Mouse (Mus musculus) limb, embryonic 12.5 days (tissue): ENCODE measurements at regions not wholly inside any gene's neighbourhood (a gene's known extent, or its start where the extent isn't known, plus 50 kb on each side); places are given as distances from the start of the nearest gene placed in this dataset.

ENCODE experiments used
- ATAC-seq: fragments of 200-750 bp; cut with Nextera tagmentation; 2 replicates; pipeline ENCODE4 v1.8.0; 2017; ENCODE audit warnings: low read depth, moderate TSS enrichment; ENCODE audit not compliant: insufficient number of reproducible peaks, insufficient read depth, low FRiP score, low TSS enrichment
- H3K27ac ChIP-seq: fragments of 300-500 bp; sonication (generic); 2 replicates; pipeline ENCODE4 v1.5.1; 2016; ENCODE audit warnings: mild to moderate bottlenecking, moderate library complexity
- H3K27me3 ChIP-seq: fragments of 300-500 bp; sonication (generic); 2 replicates; pipeline ENCODE4 v1.6.1; 2016; ENCODE audit warnings: mild to moderate bottlenecking, moderate library complexity
- H3K36me3 ChIP-seq: fragments of 300-500 bp; sonication (generic); 2 replicates; pipeline ENCODE4 v1.6.1; 2016; ENCODE audit warnings: mild to moderate bottlenecking, moderate library complexity
- H3K4me1 ChIP-seq: fragments of 300-500 bp; sonication (generic); replicated peaks from 2 replicates; pipeline ENCODE4 v1.6.1; 2016
- H3K4me2 ChIP-seq: fragments of 300-500 bp; sonication (generic); 2 replicates; pipeline ENCODE4 v1.6.1; 2016; ENCODE audit warnings: mild to moderate bottlenecking, moderate library complexity
- H3K4me3 ChIP-seq: fragments of 300-500 bp; sonication (generic); replicated peaks from 2 replicates; pipeline ENCODE4 v1.5.1; 2016; ENCODE audit warnings: mild to moderate bottlenecking
- H3K9ac ChIP-seq: fragments of 300-500 bp; sonication (generic); replicated peaks from 2 replicates; pipeline ENCODE4 v1.6.1; 2016; ENCODE audit warnings: mild to moderate bottlenecking, moderate library complexity
- H3K9me3 ChIP-seq: fragments of 300-500 bp; sonication (generic); 2 replicates; pipeline ENCODE4 v1.6.1; 2016; ENCODE audit warnings: mild to moderate bottlenecking, moderate library complexity
- WGBS: fragments of 180-500 bp; shearing (Covaris S2); methylation state at CpG from one replicate; pipeline ENCODE4 v1.1.7; 2016; 5-methylcytosine and 5-hydroxymethylcytosine counted together

DNA sequence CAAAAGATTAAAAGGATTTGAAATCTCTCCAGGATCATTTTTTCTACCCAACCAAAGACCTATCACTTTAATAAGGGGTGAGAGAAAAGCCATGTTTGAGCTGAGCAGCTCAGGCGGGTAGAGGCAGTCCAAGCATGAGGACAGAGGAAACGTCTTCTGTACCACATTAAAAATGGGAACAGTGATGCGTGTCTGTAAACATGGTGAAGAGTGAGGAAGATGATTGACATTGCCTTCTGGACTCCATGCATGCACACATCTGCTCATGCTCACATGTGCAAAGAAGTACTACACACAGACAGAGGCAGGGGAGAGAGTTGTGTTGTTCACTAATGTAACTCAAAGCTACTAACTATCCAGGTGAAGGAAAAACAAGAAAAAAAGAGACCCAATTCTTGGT is 243.4 kb upstream of the Htr2a start:
- Histone ChIP-seq H3K36me3 (no peaks in the 10 kb centered on the region), H3K9me3 (no peaks in the 10 kb centered on the region), H3K4me1 (0 out of 2 replicates have a peak, but pooled peaks cover 5% of the 10 kb centered on the region), H3K27me3 (no peaks in the 10 kb centered on the region), H3K9ac (no peak overlapping the region), H3K4me3 (no peak overlapping the region), H3K4me2 (no peak overlapping the region), H3K27ac (no peak overlapping the region)
- WGBS = 91% methylated on average over 3 of the region's 3 CpGs
- ATAC-seq = no peak

DNA sequence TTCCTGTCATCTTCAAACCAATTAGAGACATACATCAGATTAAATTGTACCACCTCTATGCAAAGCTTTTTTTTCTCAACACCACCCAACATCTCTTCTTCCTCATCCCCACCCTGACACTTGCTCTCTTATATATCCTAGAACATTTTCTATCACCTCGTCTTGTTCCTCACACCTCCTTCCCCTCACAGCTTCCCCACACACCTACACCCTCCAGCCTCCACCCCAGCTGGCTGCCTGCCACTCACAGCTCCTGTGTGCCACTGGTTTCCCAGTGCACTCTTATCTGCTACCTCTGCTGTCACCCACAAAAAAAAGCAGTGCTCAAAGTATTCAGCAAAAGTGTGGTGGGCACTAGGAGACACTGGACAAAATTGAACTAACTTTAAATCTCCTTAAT is 231.2 kb upstream of the Htr2a start:
- no peaks in the 10 kb centered on the region for H3K36me3 ChIP-seq
- H3K27me3 ChIP-seq = no peaks in the 10 kb centered on the region
- no peak for ATAC-seq
- H3K4me2 ChIP-seq = no peak overlapping the region
- H3K9ac ChIP-seq = no peak overlapping the region
- H3K27ac ChIP-seq = no peak overlapping the region
- no peaks in the 10 kb centered on the region for H3K9me3 ChIP-seq
- H3K4me1 ChIP-seq = no peaks in the 10 kb centered on the region
- H3K4me3 ChIP-seq = no peak overlapping the region
- WGBS = 63% methylated on average over 1 of the region's 1 CpGs

DNA sequence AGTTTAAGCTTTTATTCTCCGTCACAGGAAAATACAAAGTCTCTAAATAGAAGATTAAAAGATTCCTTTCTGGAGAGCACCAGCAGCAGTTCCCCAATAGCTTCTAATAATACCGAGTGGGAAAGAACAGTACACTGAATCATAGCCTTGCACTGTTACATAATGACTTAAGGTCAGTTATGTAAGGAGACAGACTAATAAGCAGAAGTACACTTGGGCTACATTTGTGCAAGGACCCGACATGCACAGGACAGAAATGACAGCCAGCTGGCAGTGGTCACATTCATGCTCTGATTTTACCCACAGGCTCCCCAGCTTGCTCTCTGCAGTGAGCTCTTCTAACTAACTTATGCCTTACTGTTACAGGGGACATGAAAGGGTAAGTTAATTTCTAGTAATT is 212.4 kb upstream of the Htr2a start:
- Histone ChIP-seq H3K9ac (no peak overlapping the region), H3K9me3 (0 out of 2 replicates have a peak, but pooled peaks cover 4% of the 10 kb centered on the region), H3K27me3 (no peaks in the 10 kb centered on the region), H3K4me2 (no peak overlapping the region), H3K4me1 (no peaks in the 10 kb centered on the region), H3K27ac (no peak overlapping the region), H3K4me3 (no peak overlapping the region), H3K36me3 (no peaks in the 10 kb centered on the region)
- WGBS = 85% methylated on average over 3 of the region's 3 CpGs
- ATAC-seq = no peak

DNA sequence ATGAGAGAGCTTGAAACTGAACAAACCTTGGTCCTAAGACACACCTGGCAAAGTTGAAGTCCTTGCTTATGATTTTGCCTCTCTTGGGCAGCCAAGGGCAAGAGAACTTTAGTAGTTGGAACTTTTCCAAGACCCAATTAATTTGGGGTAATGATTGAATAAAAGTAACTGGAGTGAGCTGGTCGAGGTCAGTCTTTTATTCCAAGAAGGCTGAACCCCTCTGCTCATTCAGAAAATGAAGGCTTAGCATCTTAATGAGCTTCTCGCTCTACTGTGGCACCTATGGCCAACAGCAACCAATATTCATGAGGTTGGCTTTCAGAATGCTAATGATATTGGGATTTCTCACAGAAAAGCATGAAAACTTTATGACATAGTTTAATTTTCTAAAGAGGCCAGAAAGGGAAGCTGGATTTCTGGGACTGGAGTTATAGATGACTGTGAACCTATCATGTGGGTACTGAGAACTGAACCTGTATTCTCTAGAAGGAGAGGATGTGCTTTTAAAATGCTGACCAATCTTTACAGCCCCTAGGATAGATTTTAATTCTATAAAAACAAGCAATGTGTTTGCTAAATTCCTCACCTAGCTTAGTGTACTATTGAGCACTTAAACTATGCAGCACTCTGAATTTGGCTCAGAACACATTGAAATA is 176.5 kb upstream of the Htr2a start:
- no peaks in the 10 kb centered on the region for H3K27me3 ChIP-seq
- ATAC-seq = no peak
- no peak overlapping the region for H3K27ac ChIP-seq
- no peak overlapping the region for H3K4me2 ChIP-seq
- no peaks in the 10 kb centered on the region for H3K9me3 ChIP-seq
- H3K4me3 ChIP-seq = no peak overlapping the region
- 66% methylated on average over 2 of the region's 2 CpGs for WGBS
- no peaks in the 10 kb centered on the region for H3K4me1 ChIP-seq
- H3K9ac ChIP-seq = no peak overlapping the region
- H3K36me3 ChIP-seq = no peaks in the 10 kb centered on the region

DNA sequence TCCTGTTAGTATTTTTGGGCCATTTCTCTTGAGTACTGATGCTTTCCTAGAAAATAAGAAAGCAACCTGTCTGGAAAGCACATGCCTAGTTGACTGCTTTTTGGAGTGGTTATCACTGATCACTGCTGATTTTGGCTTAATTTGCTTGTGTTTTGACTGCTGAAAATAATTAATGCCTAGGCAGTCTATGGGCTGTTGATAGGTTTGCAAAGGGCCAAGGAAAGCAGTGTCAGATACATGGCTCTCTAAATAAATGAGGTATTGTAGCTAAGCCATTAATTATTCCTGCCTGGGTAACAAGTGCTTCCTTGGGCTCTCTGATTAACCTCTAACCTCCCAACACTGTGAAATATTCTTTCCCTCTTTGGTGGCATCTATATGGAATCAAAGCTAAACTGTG is 145.1 kb upstream of the Htr2a start:
- H3K4me3 ChIP-seq = no peak overlapping the region
- H3K27ac ChIP-seq = no peak overlapping the region
- H3K36me3 ChIP-seq = no peaks in the 10 kb centered on the region
- no peaks in the 10 kb centered on the region for H3K4me1 ChIP-seq
- H3K4me2 ChIP-seq = no peak overlapping the region
- H3K9ac ChIP-seq = no peak overlapping the region
- no peaks in the 10 kb centered on the region for H3K27me3 ChIP-seq
- ATAC-seq = no peak
- no peaks in the 10 kb centered on the region for H3K9me3 ChIP-seq

DNA sequence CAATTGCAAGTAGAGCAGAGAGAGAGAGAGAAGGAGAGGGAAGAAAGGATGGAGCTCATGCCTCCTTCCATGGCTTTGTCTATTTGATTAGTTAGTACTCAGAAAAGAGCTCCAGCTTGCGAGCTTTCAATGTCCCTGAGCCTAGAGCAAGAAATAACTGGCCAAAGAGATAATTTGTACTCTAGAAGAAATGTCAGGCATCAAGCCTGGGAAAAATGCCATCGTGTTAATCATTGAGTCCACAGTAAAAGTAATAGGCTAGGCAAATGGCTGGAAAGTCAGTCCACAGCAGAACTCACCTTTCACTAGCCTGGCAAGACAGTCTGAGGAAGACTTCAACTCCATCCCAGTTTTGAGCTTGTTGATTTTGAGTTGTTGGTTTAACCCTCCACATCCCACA is 129.1 kb upstream of the Htr2a start:
- Histone ChIP-seq H3K9ac (no peak overlapping the region), H3K36me3 (no peaks in the 10 kb centered on the region), H3K27me3 (no peaks in the 10 kb centered on the region), H3K27ac (no peak overlapping the region), H3K4me2 (no peak overlapping the region), H3K9me3 (no peaks in the 10 kb centered on the region), H3K4me3 (no peak overlapping the region), H3K4me1 (no peaks in the 10 kb centered on the region)
- 85% methylated on average over 2 of the region's 2 CpGs for WGBS
- no peak for ATAC-seq

DNA sequence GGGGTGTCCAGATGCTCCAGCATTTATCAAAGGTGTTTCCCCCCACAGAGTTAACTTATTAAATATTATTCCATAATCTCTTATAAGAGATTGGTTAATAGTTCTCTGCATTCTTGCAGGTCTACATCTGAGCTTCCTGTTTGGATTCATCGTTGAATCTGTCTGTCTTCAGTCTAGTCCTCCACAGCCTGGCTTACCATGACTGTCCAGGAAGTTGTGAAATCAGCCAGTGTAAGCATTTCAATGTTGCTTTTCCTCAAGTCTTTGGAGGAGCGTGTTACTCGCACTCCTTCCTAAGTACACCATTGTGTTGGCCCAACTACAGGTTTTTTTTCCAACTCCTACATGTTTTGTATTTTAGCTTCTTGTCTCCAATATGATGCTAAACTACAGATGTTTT is 124.2 kb upstream of the Htr2a start:
- Histone ChIP-seq H3K4me2 (no peak overlapping the region), H3K9me3 (no peaks in the 10 kb centered on the region), H3K36me3 (no peaks in the 10 kb centered on the region), H3K27ac (no peak overlapping the region), H3K27me3 (no peaks in the 10 kb centered on the region), H3K9ac (no peak overlapping the region), H3K4me3 (no peak overlapping the region), H3K4me1 (no peaks in the 10 kb centered on the region)
- ATAC-seq = no peak
- 87% methylated on average over 3 of the region's 3 CpGs for WGBS

DNA sequence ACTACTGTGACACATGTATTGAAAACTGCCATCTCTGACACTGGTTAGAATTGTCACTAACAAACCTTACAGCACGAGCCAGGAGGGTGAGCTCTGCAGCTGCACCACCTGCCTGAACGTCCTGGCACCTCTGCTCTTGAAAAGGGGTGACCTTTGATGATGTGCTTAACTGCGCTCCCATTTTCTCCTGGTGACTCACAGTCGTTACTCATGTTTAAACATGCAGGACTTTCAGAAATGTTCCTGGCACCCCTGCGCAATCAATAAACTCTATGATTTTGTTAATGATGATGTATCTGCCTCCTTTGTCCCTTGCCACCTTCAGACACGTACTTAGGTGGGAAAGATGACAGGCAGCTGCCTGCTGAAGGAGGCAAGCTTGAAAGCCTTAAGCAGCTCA is 121.1 kb upstream of the Htr2a start:
- no peak overlapping the region for H3K4me2 ChIP-seq
- no peaks in the 10 kb centered on the region for H3K4me1 ChIP-seq
- no peaks in the 10 kb centered on the region for H3K36me3 ChIP-seq
- H3K27me3 ChIP-seq = no peaks in the 10 kb centered on the region
- H3K4me3 ChIP-seq = no peak overlapping the region
- H3K9ac ChIP-seq = no peak overlapping the region
- no peak for ATAC-seq
- WGBS = 57% methylated on average over 6 of the region's 6 CpGs
- H3K9me3 ChIP-seq = no peaks in the 10 kb centered on the region
- H3K27ac ChIP-seq = no peak overlapping the region

DNA sequence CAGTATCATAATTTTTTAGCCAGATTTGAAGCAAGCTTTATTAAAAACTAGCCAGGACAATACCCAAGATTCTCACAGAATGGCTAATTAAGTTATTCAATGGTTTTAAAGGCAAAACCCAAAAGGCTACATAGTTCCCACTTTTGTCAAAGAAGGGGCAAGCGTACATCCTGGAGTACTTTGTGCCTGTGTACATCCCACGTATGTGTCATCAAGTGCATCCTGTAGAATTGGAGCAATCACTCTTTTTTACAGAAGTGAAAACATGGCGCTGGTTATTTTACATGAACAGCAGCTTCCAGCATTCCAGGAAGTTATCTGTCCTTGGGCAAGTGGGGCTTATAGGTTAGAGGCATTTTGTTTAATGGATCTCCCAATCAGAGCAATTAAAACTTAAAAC is 119.0 kb upstream of the Htr2a start:
- Histone ChIP-seq H3K36me3 (no peaks in the 10 kb centered on the region), H3K27ac (no peak overlapping the region), H3K9ac (no peak overlapping the region), H3K4me1 (no peaks in the 10 kb centered on the region), H3K4me2 (no peak overlapping the region), H3K9me3 (no peaks in the 10 kb centered on the region), H3K4me3 (no peak overlapping the region), H3K27me3 (no peaks in the 10 kb centered on the region)
- WGBS = 86% methylated on average over 3 of the region's 3 CpGs
- no peak for ATAC-seq

DNA sequence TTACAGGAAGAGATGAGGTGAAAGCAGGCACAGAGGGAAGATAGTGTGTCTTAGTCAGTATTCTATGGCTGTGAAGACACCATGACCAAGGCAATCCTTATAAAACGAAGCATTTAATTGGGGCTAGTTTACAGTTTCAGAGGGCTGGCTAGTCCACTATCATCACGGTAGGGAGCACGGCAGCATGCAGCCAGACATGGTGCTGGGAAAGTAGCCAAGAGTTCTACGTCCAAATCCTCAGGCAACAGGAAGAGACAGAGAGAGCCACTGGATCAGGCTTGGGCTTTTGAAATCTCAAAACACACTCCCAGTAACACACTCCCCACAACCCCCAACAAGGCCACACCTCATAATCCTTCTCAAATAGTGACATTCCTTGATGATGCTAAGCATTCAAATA is 113.4 kb upstream of the Htr2a start:
- no peak overlapping the region for H3K9ac ChIP-seq
- H3K9me3 ChIP-seq = no peaks in the 10 kb centered on the region
- H3K4me2 ChIP-seq = no peak overlapping the region
- H3K36me3 ChIP-seq = no peaks in the 10 kb centered on the region
- no peak overlapping the region for H3K27ac ChIP-seq
- no peaks in the 10 kb centered on the region for H3K27me3 ChIP-seq
- no peaks in the 10 kb centered on the region for H3K4me1 ChIP-seq
- no peak overlapping the region for H3K4me3 ChIP-seq
- no peak for ATAC-seq
- WGBS = 79% methylated on average over 4 of the region's 4 CpGs

DNA sequence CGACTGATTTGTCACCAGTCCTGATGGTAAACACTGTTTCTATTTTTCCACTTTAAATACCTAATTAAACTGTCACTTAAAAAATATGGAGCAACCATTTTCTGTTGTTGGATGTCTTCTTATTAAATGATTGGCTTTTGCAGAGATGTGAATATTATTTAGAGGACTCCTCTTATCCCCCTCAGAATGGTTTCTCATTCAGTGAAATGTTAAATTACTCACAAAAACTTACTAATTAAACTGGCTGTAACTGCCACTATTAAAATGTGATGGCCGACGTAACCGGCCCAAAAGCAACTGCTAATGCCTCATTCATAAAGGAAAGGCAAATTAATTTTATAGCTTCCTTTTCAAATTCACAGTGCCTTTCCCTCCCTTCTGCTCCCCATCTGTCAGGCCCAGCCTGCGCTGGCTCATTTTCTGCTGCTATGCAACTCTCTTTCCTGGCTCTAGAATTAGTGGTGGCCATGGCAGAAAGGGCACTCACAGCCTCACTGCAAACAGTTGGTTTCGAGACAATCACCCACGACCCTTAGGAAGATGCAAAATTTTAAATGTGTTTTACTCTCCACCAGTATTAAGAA is 111.2 kb upstream of the Htr2a start:
- Histone ChIP-seq H3K27me3 (no peaks in the 10 kb centered on the region), H3K4me1 (no peaks in the 10 kb centered on the region), H3K27ac (no peak overlapping the region), H3K9ac (no peak overlapping the region), H3K36me3 (no peaks in the 10 kb centered on the region), H3K9me3 (no peaks in the 10 kb centered on the region), H3K4me2 (no peak overlapping the region), H3K4me3 (no peak overlapping the region)
- ATAC-seq = no peak
- WGBS = 50% methylated on average over 7 of the region's 7 CpGs

DNA sequence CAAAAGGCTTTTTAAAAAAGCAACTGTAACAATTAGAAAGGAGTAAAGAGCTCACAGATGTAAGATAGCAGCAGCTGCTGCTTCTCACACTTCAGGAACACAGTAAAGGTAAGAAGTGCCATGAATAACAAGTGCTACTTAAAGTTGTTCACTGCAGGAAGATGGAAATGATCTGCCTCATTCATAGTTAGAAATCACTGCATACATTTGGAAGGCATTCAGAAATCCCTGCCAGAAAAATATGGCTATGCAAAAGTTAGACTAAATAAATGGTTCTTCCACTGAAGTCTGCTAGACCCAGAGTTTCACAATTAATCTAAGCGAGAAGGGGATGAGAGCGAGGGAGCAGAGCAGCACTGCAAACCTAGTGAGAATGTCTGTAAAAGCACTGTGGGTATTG is 102.5 kb upstream of the Htr2a start:
- no peak overlapping the region for H3K4me2 ChIP-seq
- H3K4me1 ChIP-seq = no peaks in the 10 kb centered on the region
- no peak overlapping the region for H3K9ac ChIP-seq
- 94% methylated on average over 2 of the region's 2 CpGs for WGBS
- no peaks in the 10 kb centered on the region for H3K36me3 ChIP-seq
- H3K4me3 ChIP-seq = no peak overlapping the region
- no peaks in the 10 kb centered on the region for H3K27me3 ChIP-seq
- H3K9me3 ChIP-seq = no peaks in the 10 kb centered on the region
- no peak overlapping the region for H3K27ac ChIP-seq
- no peak for ATAC-seq
